Comparison of ENCODE assay signal across 8 mouse cellular contexts in genomic region chr8:122666827-122667226, GRCm38 (mm10). TPM values are rescaled to one million over a fixed set of nuclear protein-coding genes. Genes with fewer than 3 reads are reported as not detected.
DNase-seq lines count a peak whose midpoint lies in the region; ATAC-seq and TF ChIP-seq lines count a peak whose summit lies in the region.

No protein-coding gene starts in this region.

- H3K36me3 ChIP-seq in heart, embryonic 10.5 days, result no peaks in the 10 kb centered on the region
- H3K36me3 ChIP-seq in G1E (replicated peaks), result peaks cover 100% of the 10 kb centered on the region
- H3K36me3 ChIP-seq in heart, embryonic 12.5 days, result no peaks in the 10 kb centered on the region
- H3K36me3 ChIP-seq in neural tube, embryonic 15.5 days, result no peaks in the 10 kb centered on the region

- 43% methylated on average over 12 of the region's 12 CpGs for WGBS in heart, embryonic 10.5 days
- WGBS in heart, embryonic 12.5 days, result 40% methylated on average over 12 of the region's 12 CpGs
- 48% methylated on average over 12 of the region's 12 CpGs for WGBS in neural tube, embryonic 15.5 days

- H3K27me3 ChIP-seq in heart, embryonic 10.5 days (ENCODE audit: insufficient read depth, poor library complexity, severe bottlenecking), result peaks cover 27% of the 10 kb centered on the region
- H3K27me3 ChIP-seq in G1E (ENCODE audit: insufficient read depth, low read length), result no peaks in the 10 kb centered on the region
- H3K27me3 ChIP-seq in heart, embryonic 12.5 days (replicated peaks), result peaks cover 27% of the 10 kb centered on the region
- H3K27me3 ChIP-seq in neural tube, embryonic 15.5 days (replicated peaks), result no peaks in the 10 kb centered on the region

- H3K4me1 ChIP-seq in heart, embryonic 10.5 days, result peaks cover 84% of the 10 kb centered on the region
- H3K4me1 ChIP-seq in G1E (ENCODE audit: insufficient read depth, low read depth, low read length), result peaks cover 98% of the 10 kb centered on the region
- peaks cover 77% of the 10 kb centered on the region for H3K4me1 ChIP-seq in heart, embryonic 12.5 days (replicated peaks)
- H3K4me1 ChIP-seq in neural tube, embryonic 15.5 days, result peaks cover 92% of the 10 kb centered on the region

- no peak overlapping the region for H3K4me3 ChIP-seq in heart, embryonic 10.5 days
- peak overlapping the region; percentile 55; the same call in 1 of the 2 replicates for H3K4me3 ChIP-seq in G1E (ENCODE audit: low read depth, low read length)
- H3K4me3 ChIP-seq in heart, embryonic 12.5 days, result no peak overlapping the region
- no peak overlapping the region for H3K4me3 ChIP-seq in neural tube, embryonic 15.5 days (replicated peaks)

- ATAC-seq in G1E (ENCODE audit: extremely low read depth, insufficient number of reproducible peaks, low FRiP score, poor library complexity, severe bottlenecking), result no peak
- ATAC-seq in heart, embryonic 12.5 days (ENCODE audit: insufficient number of reproducible peaks, low FRiP score), result peak; percentile 13
- ATAC-seq in neural tube, embryonic 15.5 days (ENCODE audit: low FRiP score), result no peak

- no peak for TF ChIP-seq CTCF in G1E (IDR thresholded peaks at IDR 0.05; ENCODE audit: low read depth, low read length)

- no peaks in the 10 kb centered on the region for H3K9me3 ChIP-seq in heart, embryonic 10.5 days
- H3K9me3 ChIP-seq in G1E (replicated peaks), result no peaks in the 10 kb centered on the region
- H3K9me3 ChIP-seq in heart, embryonic 12.5 days (replicated peaks), result no peaks in the 10 kb centered on the region
- no peaks in the 10 kb centered on the region for H3K9me3 ChIP-seq in neural tube, embryonic 15.5 days (replicated peaks)

- DNase-seq in heart, embryonic 10.5 days (ENCODE audit: low spot score), result no peak
- DNase-seq in heart, adult 9 months (ENCODE audit: low spot score in 2 of 2), result no peak
- DNase-seq in G1E (ENCODE audit: low spot score), result peak; percentile 25
- peak; percentile 52 to 90 for DNase-seq in left cerebral cortex, postnatal 25 days (ENCODE audit: low spot score in 2 of 2)
- no peak for DNase-seq in urinary bladder, adult 2 months (ENCODE audit: low spot score)
- DNase-seq in testis, postnatal 10 days (ENCODE audit: low spot score), result no peak

- peak overlapping the region; percentile 37 for H3K27ac ChIP-seq in heart, embryonic 10.5 days
- H3K27ac ChIP-seq in heart, embryonic 12.5 days (ENCODE audit: poor library complexity, severe bottlenecking), result peak overlapping the region; percentile 66
- H3K27ac ChIP-seq in neural tube, embryonic 15.5 days (replicated peaks), result peak overlapping the region; percentile 68

- peak overlapping the region; percentile 23; the same call in 1 of the 2 replicates for H3K9ac ChIP-seq in heart, embryonic 12.5 days
- H3K9ac ChIP-seq in neural tube, embryonic 15.5 days (replicated peaks), result no peak overlapping the region

- intact Hi-C loops in left cerebral cortex, postnatal 25 days (cut with DNase I), result no loop called here

- H3K4me2 ChIP-seq in heart, embryonic 12.5 days, result peak overlapping the region; percentile 15
- H3K4me2 ChIP-seq in neural tube, embryonic 15.5 days, result peak overlapping the region; percentile 11

RNA-seq across cellular contexts. Expression of gene Cbfa2t3, which starts 32.1 kb away (rescaled TPM):
- polyA plus RNA-seq in heart, embryonic 10.5 days (2016; fragmentation: Nextera tagmentation; extraction: Ambion mirVana), result 3.8 and 5.5 TPM in 2 replicates
- total RNA-seq in G1E (2014; fragmentation: Nextera tagmentation) (99.0 and 106 TPM in 2 replicates), G1E (2017) (18.8 and 19.9 TPM in 2 replicates)
- polyA plus RNA-seq in G1E (2012), result 287 TPM in 2 replicates
- 6.2 TPM in 2 replicates for polyA plus RNA-seq in heart, embryonic 12.5 days (2016; fragmentation: Nextera tagmentation; extraction: Ambion mirVana)
- 10 to 100 TPM; 31.7 to 41.5 TPM for total RNA-seq in left cerebral cortex, postnatal 25 days (2021)
- polyA plus RNA-seq in neural tube, embryonic 15.5 days (2015; fragmentation: Nextera tagmentation; extraction: Ambion mirVana), result 14.4 and 16.8 TPM in 2 replicates
- polyA plus RNA-seq in urinary bladder, adult 2 months (2012; rRNA removed), result 0.95 and 4.0 TPM in 2 replicates

RNA-seq across cellular contexts. Expression of gene Pabpn1l, which starts 44.3 kb away (rescaled TPM):
- polyA plus RNA-seq in heart, embryonic 10.5 days (2016; fragmentation: Nextera tagmentation; extraction: Ambion mirVana), result 0.19 TPM in 1 of 2 replicates, not detected in the other
- total RNA-seq in G1E (2014; fragmentation: Nextera tagmentation) (not detected in 2 replicates), G1E (2017) (0.11 TPM in 1 of 2 replicates, not detected in the other)
- polyA plus RNA-seq in G1E (2012), result not detected in 2 replicates
- not detected in 2 replicates for polyA plus RNA-seq in heart, embryonic 12.5 days (2016; fragmentation: Nextera tagmentation; extraction: Ambion mirVana)
- not detected for total RNA-seq in left cerebral cortex, postnatal 25 days (2021)
- 0.14 TPM in 1 of 2 replicates, not detected in the other for polyA plus RNA-seq in neural tube, embryonic 15.5 days (2015; fragmentation: Nextera tagmentation; extraction: Ambion mirVana)
- polyA plus RNA-seq in urinary bladder, adult 2 months (2012; rRNA removed), result 0.06 TPM in 1 of 2 replicates, not detected in the other

RNA-seq across cellular contexts. Expression of gene Trappc2l, which starts 55.4 kb away (rescaled TPM):
- polyA plus RNA-seq in heart, embryonic 10.5 days (2016; fragmentation: Nextera tagmentation; extraction: Ambion mirVana), result 52.9 and 67.4 TPM in 2 replicates
- total RNA-seq in G1E (2014; fragmentation: Nextera tagmentation) (19.5 and 31.8 TPM in 2 replicates), G1E (2017) (32.2 and 40.4 TPM in 2 replicates)
- polyA plus RNA-seq in G1E (2012), result 0.43 and 0.75 TPM in 2 replicates
- 45.1 and 45.8 TPM in 2 replicates for polyA plus RNA-seq in heart, embryonic 12.5 days (2016; fragmentation: Nextera tagmentation; extraction: Ambion mirVana)
- total RNA-seq in left cerebral cortex, postnatal 25 days (2021), result 10 to 100 TPM; 81.3 to 87.8 TPM
- polyA plus RNA-seq in neural tube, embryonic 15.5 days (2015; fragmentation: Nextera tagmentation; extraction: Ambion mirVana), result 103 and 113 TPM in 2 replicates
- polyA plus RNA-seq in urinary bladder, adult 2 months (2012; rRNA removed), result 108 and 113 TPM in 2 replicates

RNA-seq across cellular contexts. Expression of gene Galns, which starts 55.6 kb away (rescaled TPM):
- polyA plus RNA-seq in heart, embryonic 10.5 days (2016; fragmentation: Nextera tagmentation; extraction: Ambion mirVana), result 8.1 and 11.9 TPM in 2 replicates
- total RNA-seq in G1E (2014; fragmentation: Nextera tagmentation), result 5.0 and 6.0 TPM in 2 replicates
- total RNA-seq in G1E (2017), result 7.6 and 7.9 TPM in 2 replicates
- polyA plus RNA-seq in G1E (2012), result 2.9 and 3.0 TPM in 2 replicates
- 12.7 and 13.5 TPM in 2 replicates for polyA plus RNA-seq in heart, embryonic 12.5 days (2016; fragmentation: Nextera tagmentation; extraction: Ambion mirVana)
- 1 to 10 TPM; 7.4 to 9.1 TPM for total RNA-seq in left cerebral cortex, postnatal 25 days (2021)
- 6.7 and 9.5 TPM in 2 replicates for polyA plus RNA-seq in neural tube, embryonic 15.5 days (2015; fragmentation: Nextera tagmentation; extraction: Ambion mirVana)
- polyA plus RNA-seq in urinary bladder, adult 2 months (2012; rRNA removed), result 16.2 and 20.8 TPM in 2 replicates

Comparison
In these comparisons a context has a peak if more than half of its experiments do, and no peak if none do; other contexts are left out.
1. DNase-seq: peak in G1E (single experiment) and left cerebral cortex, postnatal 25 days (2 of 2); none in heart, embryonic 10.5 days (single experiment), heart, adult 9 months (0 of 2), urinary bladder, adult 2 months (single experiment) and testis, postnatal 10 days (single experiment).
2. RNA of gene Cbfa2t3, which starts 32.1 kb away (polyA plus RNA-seq): 287 TPM in G1E; 14.4 to 16.8 TPM in neural tube, embryonic 15.5 days, 6.2 TPM in heart, embryonic 12.5 days, 3.8 to 5.5 TPM in heart, embryonic 10.5 days and 0.95 to 4.0 TPM in urinary bladder, adult 2 months; every median in the first group is over 10 times any median in the second.
3. RNA of gene Trappc2l, which starts 55.4 kb away (polyA plus RNA-seq): 103 to 113 TPM in neural tube, embryonic 15.5 days, 108 to 113 TPM in urinary bladder, adult 2 months, 52.9 to 67.4 TPM in heart, embryonic 10.5 days and 45.1 to 45.8 TPM in heart, embryonic 12.5 days; 0.43 to 0.75 TPM in G1E; every median in the first group is over 10 times any median in the second.
4. Peak in every context shown above with its lines, with median percentiles within 50 percentile points of each other: H3K27ac ChIP-seq.